Mouse (Mus musculus): ENCODE data around the gene Cdh23.

GRCm38 (mm10) chr10:60566369-60567037 lies 129.8 kb downstream of the Cdh23 start:
- TF ChIP-seq MYOG (IDR thresholded peaks at IDR 0.05; ENCODE audit: control insufficient read depth, extremely low read depth, insufficient read length) (no peak), CTCF (IDR thresholded peaks at IDR 0.05; ENCODE audit: control insufficient read depth, insufficient read depth, insufficient read length) (no peak), USF1 (IDR thresholded peaks at IDR 0.05; ENCODE audit: low read depth) (no peak)

All from C2C12 (cell line).